Mouse (Mus musculus): ENCODE results near the gene Sh2d5. TPM values are rescaled to one million over a fixed set of nuclear protein-coding genes. Genes with fewer than 3 reads are reported as not detected.

Gene Sh2d5
- polyA plus RNA-seq, 1 experiment from 2014 or later = 2.4 TPM

GRCm38 (mm10) chr4:138272011-138272997 is 22.1 kb downstream of the Sh2d5 start:
- no peaks in the 10 kb centered on the region for H3K9me3 ChIP-seq
- no peaks in the 10 kb centered on the region for H3K27me3 ChIP-seq (ENCODE audit: insufficient read depth, poor library complexity, severe bottlenecking)
- WGBS = 75% methylated on average over 14 of the region's 14 CpGs
- no peak overlapping the region for H3K27ac ChIP-seq
- no peaks in the 10 kb centered on the region for H3K36me3 ChIP-seq
- no peak for DNase-seq (ENCODE audit: low spot score)
- no peak overlapping the region for H3K4me3 ChIP-seq
- 0 out of 2 replicates have a peak, but pooled peaks cover 2% of the 10 kb centered on the region for H3K4me1 ChIP-seq (replicated peaks)

GRCm38 (mm10) chr4:138278346-138278745 is 28.1 kb downstream of the Sh2d5 start:
- 0 out of 2 replicates have a peak, but pooled peaks cover 5% of the 10 kb centered on the region for H3K27me3 ChIP-seq (ENCODE audit: insufficient read depth, poor library complexity, severe bottlenecking)
- H3K36me3 ChIP-seq = no peaks in the 10 kb centered on the region
- no peak for DNase-seq (ENCODE audit: low spot score)
- peaks cover 5% of the 10 kb centered on the region; the same call in 1 of the 2 replicates for H3K4me1 ChIP-seq (replicated peaks)
- WGBS = 77% methylated on average over 7 of the region's 7 CpGs
- no peak overlapping the region for H3K27ac ChIP-seq
- no peak overlapping the region for H3K4me3 ChIP-seq
- no peaks in the 10 kb centered on the region for H3K9me3 ChIP-seq

- 18% methylated on average over 4 of the region's 4 CpGs for WGBS
- H3K4me3 ChIP-seq = no peak overlapping the region
- peaks cover 9% of the 10 kb centered on the region for H3K4me1 ChIP-seq (replicated peaks)
- H3K36me3 ChIP-seq = no peaks in the 10 kb centered on the region
- peak; percentile 74 for DNase-seq (ENCODE audit: low spot score)
- no peak overlapping the region for H3K27ac ChIP-seq
- 0 out of 2 replicates have a peak, but pooled peaks cover 5% of the 10 kb centered on the region for H3K27me3 ChIP-seq (ENCODE audit: insufficient read depth, poor library complexity, severe bottlenecking)
- no peaks in the 10 kb centered on the region for H3K9me3 ChIP-seq
These were observed 32.6 kb downstream of the Sh2d5 start for GRCm38 (mm10) chr4:138282834-138283233.

GRCm38 (mm10) chr4:138286411-138286810 is 36.2 kb downstream of the Sh2d5 start:
- peaks cover 11% of the 10 kb centered on the region for H3K4me1 ChIP-seq (replicated peaks)
- no peak overlapping the region for H3K27ac ChIP-seq
- no peak overlapping the region for H3K4me3 ChIP-seq
- no peaks in the 10 kb centered on the region for H3K27me3 ChIP-seq (ENCODE audit: insufficient read depth, poor library complexity, severe bottlenecking)
- no peak for DNase-seq (ENCODE audit: low spot score)
- 90% methylated on average over 12 of the region's 12 CpGs for WGBS
- H3K36me3 ChIP-seq = no peaks in the 10 kb centered on the region
- H3K9me3 ChIP-seq = no peaks in the 10 kb centered on the region

- 89% methylated on average over 7 of the region's 7 CpGs for WGBS
- no peak for DNase-seq (ENCODE audit: low spot score)
- Histone ChIP-seq H3K4me1 (replicated peaks) (peaks cover 16% of the 10 kb centered on the region), H3K9me3 (no peaks in the 10 kb centered on the region), H3K4me3 (no peak overlapping the region), H3K27me3 (ENCODE audit: insufficient read depth, poor library complexity, severe bottlenecking) (no peaks in the 10 kb centered on the region), H3K36me3 (no peaks in the 10 kb centered on the region), H3K27ac (no peak overlapping the region)
These were observed 38.5 kb downstream of the Sh2d5 start for GRCm38 (mm10) chr4:138288691-138289090.

GRCm38 (mm10) chr4:138292028-138292427 is 41.8 kb downstream of the Sh2d5 start:
- Histone ChIP-seq H3K4me3 (no peak overlapping the region), H3K4me1 (replicated peaks) (peaks cover 14% of the 10 kb centered on the region), H3K9me3 (no peaks in the 10 kb centered on the region), H3K27ac (no peak overlapping the region), H3K27me3 (ENCODE audit: insufficient read depth, poor library complexity, severe bottlenecking) (no peaks in the 10 kb centered on the region), H3K36me3 (no peaks in the 10 kb centered on the region)
- DNase-seq (ENCODE audit: low spot score) = no peak
- 90% methylated on average over 13 of the region's 13 CpGs for WGBS

GRCm38 (mm10) chr4:138293261-138293948 is 43.2 kb downstream of the Sh2d5 start:
- Histone ChIP-seq H3K9me3 (no peaks in the 10 kb centered on the region), H3K36me3 (no peaks in the 10 kb centered on the region), H3K4me3 (no peak overlapping the region), H3K27ac (peak overlapping the region; percentile 35; the same call in 1 of the 2 replicates), H3K4me1 (replicated peaks) (peaks cover 14% of the 10 kb centered on the region), H3K27me3 (ENCODE audit: insufficient read depth, poor library complexity, severe bottlenecking) (no peaks in the 10 kb centered on the region)
- WGBS = 83% methylated on average over 18 of the region's 18 CpGs
- DNase-seq (ENCODE audit: low spot score) = no peak

GRCm38 (mm10) chr4:138293949-138294550 is 43.8 kb downstream of the Sh2d5 start:
- Histone ChIP-seq H3K9me3 (no peaks in the 10 kb centered on the region), H3K36me3 (no peaks in the 10 kb centered on the region), H3K27ac (peak overlapping the region; percentile 35), H3K27me3 (ENCODE audit: insufficient read depth, poor library complexity, severe bottlenecking) (no peaks in the 10 kb centered on the region), H3K4me3 (no peak overlapping the region), H3K4me1 (replicated peaks) (peaks cover 13% of the 10 kb centered on the region)
- DNase-seq (ENCODE audit: low spot score) = no peak
- WGBS = 89% methylated on average over 10 of the region's 14 CpGs

- H3K4me1 ChIP-seq (replicated peaks) = peaks cover 29% of the 10 kb centered on the region
- no peaks in the 10 kb centered on the region for H3K36me3 ChIP-seq
- H3K9me3 ChIP-seq = no peaks in the 10 kb centered on the region
- no peak overlapping the region for H3K4me3 ChIP-seq
- no peak for DNase-seq (ENCODE audit: low spot score)
- no peak overlapping the region for H3K27ac ChIP-seq
- H3K27me3 ChIP-seq (ENCODE audit: insufficient read depth, poor library complexity, severe bottlenecking) = no peaks in the 10 kb centered on the region
- 83% methylated on average over 10 of the region's 10 CpGs for WGBS
These were observed 51.1 kb downstream of the Sh2d5 start for GRCm38 (mm10) chr4:138301271-138301780.

- H3K27ac ChIP-seq = no peak overlapping the region
- H3K4me1 ChIP-seq (replicated peaks) = peaks cover 37% of the 10 kb centered on the region
- no peaks in the 10 kb centered on the region for H3K9me3 ChIP-seq
- no peaks in the 10 kb centered on the region for H3K27me3 ChIP-seq (ENCODE audit: insufficient read depth, poor library complexity, severe bottlenecking)
- peak overlapping the region; percentile 97; the same call in 1 of the 2 replicates for H3K4me3 ChIP-seq
- DNase-seq (ENCODE audit: low spot score) = no peak
- 95% methylated on average over 3 of the region's 3 CpGs for WGBS
- H3K36me3 ChIP-seq = peaks cover 17% of the 10 kb centered on the region
These were observed 52.8 kb downstream of the Sh2d5 start for GRCm38 (mm10) chr4:138303011-138303410.

GRCm38 (mm10) chr4:138303742-138304141 is 53.5 kb downstream of the Sh2d5 start:
- DNase-seq (ENCODE audit: low spot score) = no peak
- WGBS = 19% methylated on average over 18 of the region's 18 CpGs
- peaks cover 24% of the 10 kb centered on the region for H3K36me3 ChIP-seq

GRCm38 (mm10) chr4:138304340-138305104 is 54.3 kb downstream of the Sh2d5 start, which contains the start of gene Ddost:
Gene Ddost (plus strand): TSS chr4:138304730.
- H3K9me3 ChIP-seq = no peaks in the 10 kb centered on the region
- peaks cover 37% of the 10 kb centered on the region for H3K4me1 ChIP-seq (replicated peaks)
- H3K27ac ChIP-seq = peak within 1 kb of the TSS; percentile 94
- WGBS = under 1% methylated on average over 64 of the region's 64 CpGs
- peak; percentile 99 for DNase-seq (ENCODE audit: low spot score)
- H3K4me3 ChIP-seq = peak within 1 kb of the TSS; percentile 97
- no peaks in the 10 kb centered on the region for H3K27me3 ChIP-seq (ENCODE audit: insufficient read depth, poor library complexity, severe bottlenecking)
- peaks cover 32% of the 10 kb centered on the region for H3K36me3 ChIP-seq

More at GRCm38 (mm10) chr4:138303742-138304141, 53.5 kb downstream of the Sh2d5 start:
- H3K4me1 ChIP-seq (replicated peaks) = peaks cover 37% of the 10 kb centered on the region
- H3K9me3 ChIP-seq = no peaks in the 10 kb centered on the region
- H3K27ac ChIP-seq = peak overlapping the region; percentile 94
- H3K4me3 ChIP-seq = peak overlapping the region; percentile 97
- H3K27me3 ChIP-seq (ENCODE audit: insufficient read depth, poor library complexity, severe bottlenecking) = no peaks in the 10 kb centered on the region

Data from hindbrain, embryonic 10.5 days (tissue).